Mouse (Mus musculus) spleen, adult 2 months (tissue): ENCODE results near the gene Ddx17.

Source experiments
- CTCF ChIP-seq: fragments of 200-500 bp; IDR thresholded peaks from 2 replicates; pipeline ENCODE4 v1.5.1; 2011; ENCODE audit warnings: mild to moderate bottlenecking, inconsistent platforms; ENCODE audit not compliant: insufficient read depth, insufficient read length, insufficient replicate concordance; ENCODE audit errors: extremely low read depth
- POLR2A ChIP-seq: fragments of 200-500 bp; IDR thresholded peaks from 2 replicates; pipeline ENCODE4 v1.6.1; 2011; ENCODE audit warnings: low read depth, low read length, inconsistent platforms

GRCm38 (mm10) chr15:79507055-79507828 lies 39.3 kb downstream of the Ddx17 start:
- TF ChIP-seq POLR2A (no peak), CTCF (no peak)
